Mouse (Mus musculus) small intestine, adult 2 months (tissue): ENCODE measurements around the gene Ccdc194. TPM values are rescaled to one million over a fixed set of nuclear protein-coding genes. Genes with fewer than 3 reads are reported as not detected.
A peak's percentile ranks its signal among the peaks of the same experiment; 100 is the strongest.
"Not testable (repeated sequence)": the region's sequence is repeated elsewhere in the genome, so short reads cannot be mapped to it uniquely, and the experiment has no call there.

Experiments
- H3K27ac ChIP-seq: fragments of 200-500 bp; 2 replicates; pipeline ENCODE4 v1.5.1; 2012; ENCODE audit warnings: low read depth, low read length, control low read depth, inconsistent platforms; ENCODE audit not compliant: insufficient read depth
- H3K27me3 ChIP-seq: fragments of 200-500 bp; 2 replicates; pipeline ENCODE4 v1.6.1; 2012; ENCODE audit warnings: mild to moderate bottlenecking, moderate library complexity, low read length, inconsistent platforms; ENCODE audit not compliant: control insufficient read depth, insufficient read depth
- H3K36me3 ChIP-seq: fragments of 200-500 bp; 2 replicates; pipeline ENCODE4 v1.6.1; 2012; ENCODE audit warnings: mild to moderate bottlenecking, low read length, control low read depth, inconsistent platforms; ENCODE audit not compliant: control insufficient read depth, insufficient read depth
- H3K4me1 ChIP-seq: fragments of 200-500 bp; 2 replicates; pipeline ENCODE4 v1.6.1; 2012; ENCODE audit warnings: low read length, inconsistent platforms, mixed read lengths; ENCODE audit not compliant: control insufficient read depth, insufficient read depth, insufficient read length
- H3K4me3 ChIP-seq: fragments of 200-500 bp; 2 replicates; pipeline ENCODE4 v1.5.1; 2012; ENCODE audit warnings: low read depth, mild to moderate bottlenecking, control low read depth, inconsistent platforms, low read length, moderate library complexity
- CTCF ChIP-seq: fragments of 200-500 bp; IDR thresholded peaks from 2 replicates; pipeline ENCODE4 v1.5.1; 2012; ENCODE audit warnings: low read depth, mild to moderate bottlenecking, control low read depth, inconsistent platforms, low read length, moderate library complexity, mixed read lengths; ENCODE audit not compliant: insufficient replicate concordance, insufficient read length; ENCODE audit errors: extremely low read depth
- POLR2A ChIP-seq: fragments of 200-500 bp; IDR thresholded peaks from 2 replicates; pipeline ENCODE4 v1.6.1; 2012; ENCODE audit warnings: low read depth, mild to moderate bottlenecking, control low read depth, inconsistent platforms, low read length, moderate library complexity
- WGBS: fragments of 180-500 bp; shearing (Covaris S2); methylation state at CpG from one replicate; pipeline ENCODE4 v1.1.7; 2018; 5-methylcytosine and 5-hydroxymethylcytosine counted together
- polyA plus RNA-seq: library from polyadenylated mRNA; depleted of rRNA; stranded (reverse); fragments of >200 nt; gene quantifications from 2 replicates; pipeline ENCODE4 v1.2.3, GENCODE M21; 2012

The Ccdc194 gene
- polyA plus RNA-seq, 1 experiment, result not detected

- Histone ChIP-seq H3K27me3 (no peaks in the 10 kb centered on the region), H3K4me3 (peak overlapping the region; percentile 11), H3K36me3 (no peaks in the 10 kb centered on the region), H3K4me1 (peaks cover 8% of the 10 kb centered on the region), H3K27ac (no peak overlapping the region)
- WGBS, result 82% methylated on average over 5 of the region's 5 CpGs
- no peak for TF ChIP-seq CTCF
- TF ChIP-seq POLR2A, result no peak
Observed at GRCm38 (mm10) chr8:71535663-71536062, 10.2 kb upstream of the Ccdc194 start.

DNA sequence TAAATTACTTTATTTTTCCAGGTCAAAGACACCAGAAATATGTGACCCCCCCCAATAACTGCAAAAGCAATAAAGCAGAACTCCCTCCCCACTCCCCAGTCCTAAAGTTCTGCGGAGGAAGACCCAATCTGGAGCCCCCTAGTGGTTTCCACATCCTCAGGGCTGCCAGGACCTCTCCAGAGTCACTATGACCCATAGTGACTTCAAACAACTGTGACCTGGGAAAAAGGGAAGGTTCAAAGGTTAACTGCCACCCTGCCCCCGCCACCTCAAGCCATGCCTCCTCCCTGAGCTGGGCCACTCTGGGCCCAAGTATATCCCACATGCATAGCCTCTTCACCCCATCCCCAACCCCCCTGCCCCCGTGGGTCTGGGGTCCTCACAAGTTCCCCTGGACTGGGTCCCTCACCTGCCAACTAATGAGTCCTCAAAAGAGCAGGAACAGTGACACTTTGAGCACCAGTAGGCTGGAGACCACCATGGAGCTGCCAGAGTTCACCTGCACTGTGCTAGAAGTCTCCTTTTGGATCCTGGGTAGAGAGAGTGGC is 8.8 kb upstream of the Ccdc194 start:
- TF ChIP-seq POLR2A (no peak), CTCF (no peak)
- Histone ChIP-seq H3K27me3 (no peaks in the 10 kb centered on the region), H3K36me3 (no peaks in the 10 kb centered on the region), H3K27ac (no peak overlapping the region), H3K4me1 (peaks cover 8% of the 10 kb centered on the region), H3K4me3 (no peak overlapping the region)
- 57% methylated on average over 3 of the region's 3 CpGs for WGBS

- 73% methylated on average over 8 of the region's 12 CpGs for WGBS
- H3K27me3 ChIP-seq, H3K4me1 ChIP-seq, H3K4me3 ChIP-seq, H3K27ac ChIP-seq, H3K36me3 ChIP-seq: not testable (repeated sequence)
- peak; percentile 33; the same call in 1 of the 2 replicates for TF ChIP-seq CTCF
Observed at GRCm38 (mm10) chr8:71530735-71531467, 5.4 kb upstream of the Ccdc194 start.

DNA sequence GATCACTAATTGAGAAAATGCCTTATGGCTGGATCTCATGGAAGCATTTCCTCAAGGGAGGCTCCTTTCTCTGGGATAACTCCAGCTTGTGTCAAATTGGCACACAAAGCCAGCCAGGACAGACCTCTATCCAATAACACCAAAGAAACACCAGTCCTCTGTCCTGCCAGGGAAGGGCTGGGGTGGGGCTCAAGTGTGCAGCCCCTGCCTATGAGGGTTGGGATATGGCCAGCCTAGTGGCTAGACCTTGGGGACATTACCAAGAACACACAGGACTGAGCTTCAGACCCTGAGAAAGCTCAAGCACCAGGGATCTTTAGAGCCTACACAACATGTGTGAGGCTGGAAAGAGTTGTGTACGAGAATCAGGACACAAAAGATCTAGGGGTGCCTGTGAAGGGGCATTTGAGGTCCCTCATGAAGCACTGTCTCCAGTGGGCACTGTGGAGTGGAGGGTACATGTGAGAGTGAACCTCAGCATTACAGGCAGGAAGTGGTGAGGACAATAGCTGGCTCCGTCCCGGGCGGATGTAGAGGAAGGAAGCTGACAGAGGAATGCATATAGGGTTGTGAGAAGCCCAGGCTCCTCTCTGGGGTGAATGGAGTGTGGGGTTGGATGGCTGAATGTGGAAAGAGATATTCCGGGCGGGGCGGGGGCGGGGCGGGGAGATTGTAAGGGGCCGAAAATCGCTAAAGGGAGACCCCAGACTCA is 3.0 kb upstream of the Ccdc194 start:
- no peak for TF ChIP-seq CTCF
- Histone ChIP-seq H3K36me3 (no peaks in the 10 kb centered on the region), H3K27ac (peak overlapping the region; percentile 20; the same call in 1 of the 2 replicates), H3K4me3 (no peak overlapping the region), H3K4me1 (peaks cover 2% of the 10 kb centered on the region; the same call in 1 of the 2 replicates), H3K27me3 (peaks cover 20% of the 10 kb centered on the region)
- WGBS, result 68% methylated on average over 11 of the region's 11 CpGs

DNA sequence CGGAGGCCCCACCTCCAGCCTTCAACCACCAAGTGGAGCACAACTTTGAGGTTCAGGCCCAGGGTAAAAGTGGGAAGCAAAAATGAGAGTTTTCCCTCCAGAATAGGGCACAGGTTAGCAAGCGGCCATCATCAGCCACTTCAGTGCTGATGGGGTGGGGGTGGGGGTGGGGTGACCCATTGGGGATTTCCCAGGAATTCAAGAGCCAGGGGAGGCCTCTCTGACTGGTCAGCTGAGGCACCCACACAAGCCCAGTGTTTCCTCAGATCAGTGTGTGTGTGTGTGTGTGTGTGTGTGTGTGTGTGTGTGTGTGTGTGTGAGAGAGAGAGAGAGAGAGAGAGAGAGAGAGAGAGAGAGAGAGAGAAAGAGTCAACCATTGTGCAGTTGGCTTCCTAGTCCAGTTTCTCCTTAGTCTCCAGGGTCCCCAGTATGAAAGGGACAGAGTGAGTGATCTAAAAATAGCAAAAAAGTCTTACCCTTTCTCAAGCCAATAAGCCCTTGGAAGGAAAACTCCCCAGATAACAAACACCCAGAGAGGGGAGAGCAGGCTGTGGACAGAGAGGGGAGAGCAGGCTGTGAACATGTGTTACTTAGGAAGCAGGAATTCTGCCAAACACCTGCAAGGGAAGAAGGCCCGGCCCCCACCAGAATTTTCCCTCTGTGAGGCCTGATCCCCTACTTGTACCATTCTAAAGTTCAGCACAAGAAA is 1.8 kb upstream of the Ccdc194 start:
- no peaks in the 10 kb centered on the region for H3K36me3 ChIP-seq
- H3K27ac ChIP-seq, result no peak overlapping the region
- TF ChIP-seq CTCF (no peak), POLR2A (no peak)
- no peak overlapping the region for H3K4me3 ChIP-seq
- H3K4me1 ChIP-seq, result peaks cover 2% of the 10 kb centered on the region; the same call in 1 of the 2 replicates
- WGBS, result 59% methylated on average over 3 of the region's 3 CpGs
- H3K27me3 ChIP-seq, result peaks cover 20% of the 10 kb centered on the region

DNA sequence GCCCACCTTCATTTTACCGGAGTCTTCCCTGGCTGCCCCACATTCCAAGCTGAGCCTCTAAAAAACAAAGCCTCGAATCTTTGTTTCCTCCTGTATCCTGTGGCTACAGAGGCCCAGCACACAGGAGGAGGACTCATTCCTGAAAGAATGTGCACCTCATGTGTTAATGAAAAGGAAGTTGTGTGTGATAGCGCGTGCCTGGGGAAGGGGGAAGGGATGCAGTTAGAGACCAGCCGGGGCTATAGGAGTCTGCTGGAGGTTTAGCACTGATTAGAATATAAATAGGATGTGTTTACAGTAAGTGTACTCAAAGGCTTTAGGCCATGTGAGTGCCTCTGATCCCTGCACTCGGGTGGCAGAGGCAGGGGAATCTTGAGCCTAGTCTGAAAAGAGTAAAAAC is 761 bp upstream of the Ccdc194 start:
- Histone ChIP-seq H3K27me3 (peaks cover 20% of the 10 kb centered on the region), H3K4me1 (peaks cover 2% of the 10 kb centered on the region; the same call in 1 of the 2 replicates), H3K27ac (no peak overlapping the region), H3K4me3 (no peak overlapping the region), H3K36me3 (no peaks in the 10 kb centered on the region)
- TF ChIP-seq CTCF (no peak), POLR2A (no peak)
- WGBS, result 36% methylated on average over 6 of the region's 6 CpGs
